Mouse (Mus musculus) limb, embryonic 13.5 days (tissue): ENCODE measurements at regions not wholly inside any gene's neighbourhood (a gene's known extent, or its start where the extent isn't known, plus 50 kb on each side); places are given as distances from the start of the nearest gene placed in this dataset.

Source experiments
- ATAC-seq: fragments of 200-750 bp; cut with Nextera tagmentation; 2 replicates; pipeline ENCODE4 v1.8.0; 2017; ENCODE audit warnings: low read depth, moderate number of reproducible peaks, moderate TSS enrichment; ENCODE audit not compliant: low FRiP score
- H3K27ac ChIP-seq: fragments of 300-500 bp; sonication (generic); 2 replicates; pipeline ENCODE4 v1.5.1; 2015; ENCODE audit warnings: inconsistent platforms, mild to moderate bottlenecking, moderate library complexity
- H3K27me3 ChIP-seq: fragments of 300-500 bp; sonication (generic); 2 replicates; pipeline ENCODE4 v1.6.1; 2015; ENCODE audit warnings: mild to moderate bottlenecking, inconsistent platforms
- H3K36me3 ChIP-seq: fragments of 300-500 bp; sonication (generic); 2 replicates; pipeline ENCODE4 v1.6.1; 2015; ENCODE audit warnings: inconsistent platforms, mild to moderate bottlenecking, moderate library complexity
- H3K4me1 ChIP-seq: fragments of 300-500 bp; sonication (generic); 2 replicates; pipeline ENCODE4 v1.6.1; 2015; ENCODE audit warnings: inconsistent platforms
- H3K4me2 ChIP-seq: fragments of 300-500 bp; sonication (generic); replicated peaks from 2 replicates; pipeline ENCODE4 v1.6.1; 2015; ENCODE audit warnings: inconsistent platforms, mild to moderate bottlenecking, moderate library complexity
- H3K4me3 ChIP-seq: fragments of 300-500 bp; sonication (generic); 2 replicates; pipeline ENCODE4 v1.5.1; 2015; ENCODE audit warnings: moderate library complexity, mild to moderate bottlenecking, inconsistent platforms
- H3K9ac ChIP-seq: fragments of 300-500 bp; sonication (generic); 2 replicates; pipeline ENCODE4 v1.6.1; 2015; ENCODE audit warnings: mild to moderate bottlenecking, inconsistent platforms
- H3K9me3 ChIP-seq: fragments of 300-500 bp; sonication (generic); 2 replicates; pipeline ENCODE4 v1.6.1; 2016; ENCODE audit warnings: inconsistent platforms
- WGBS: fragments of 180-500 bp; shearing (Covaris S2); methylation state at CpG from one replicate; pipeline ENCODE4 v1.1.7; 2015; 5-methylcytosine and 5-hydroxymethylcytosine counted together

- Histone ChIP-seq H3K27me3 (no peaks in the 10 kb centered on the region), H3K4me3 (no peak overlapping the region)
Measured at GRCm38 (mm10) chr16:79407385-79407784, 316.5 kb upstream of the Tmprss15 start.

GRCm38 (mm10) chr16:79406216-79406615, 315.3 kb upstream of the Tmprss15 start:
- 69% methylated on average over 2 of the region's 2 CpGs for WGBS
- H3K4me2 ChIP-seq: no peak overlapping the region

More at GRCm38 (mm10) chr16:79407385-79407784, 316.5 kb upstream of the Tmprss15 start:
- Histone ChIP-seq H3K4me1 (no peaks in the 10 kb centered on the region), H3K27ac (no peak overlapping the region), H3K4me2 (no peak overlapping the region), H3K36me3 (no peaks in the 10 kb centered on the region), H3K9ac (no peak overlapping the region), H3K9me3 (no peaks in the 10 kb centered on the region)
- no peak for ATAC-seq

GRCm38 (mm10) chr16:79404064-79404463, 313.2 kb upstream of the Tmprss15 start:
- no peaks in the 10 kb centered on the region for H3K36me3 ChIP-seq
- no peak for ATAC-seq

More at GRCm38 (mm10) chr16:79406216-79406615, 315.3 kb upstream of the Tmprss15 start:
- H3K27me3 ChIP-seq: no peaks in the 10 kb centered on the region
- ATAC-seq: no peak
- no peak overlapping the region for H3K4me3 ChIP-seq
- H3K4me1 ChIP-seq: no peaks in the 10 kb centered on the region
- no peak overlapping the region for H3K9ac ChIP-seq
- H3K36me3 ChIP-seq: no peaks in the 10 kb centered on the region
- no peaks in the 10 kb centered on the region for H3K9me3 ChIP-seq
- no peak overlapping the region for H3K27ac ChIP-seq

GRCm38 (mm10) chr16:79400100-79400499, 309.2 kb upstream of the Tmprss15 start:
- Histone ChIP-seq H3K4me1 (no peaks in the 10 kb centered on the region), H3K36me3 (no peaks in the 10 kb centered on the region), H3K4me3 (no peak overlapping the region), H3K27ac (no peak overlapping the region), H3K4me2 (no peak overlapping the region), H3K9me3 (no peaks in the 10 kb centered on the region), H3K27me3 (no peaks in the 10 kb centered on the region), H3K9ac (no peak overlapping the region)
- no peak for ATAC-seq
- 85% methylated on average over 3 of the region's 3 CpGs for WGBS

More at GRCm38 (mm10) chr16:79404064-79404463, 313.2 kb upstream of the Tmprss15 start:
- Histone ChIP-seq H3K4me2 (no peak overlapping the region), H3K27me3 (no peaks in the 10 kb centered on the region), H3K27ac (no peak overlapping the region), H3K9me3 (no peaks in the 10 kb centered on the region), H3K4me1 (no peaks in the 10 kb centered on the region), H3K4me3 (no peak overlapping the region), H3K9ac (no peak overlapping the region)
- 84% methylated on average over 1 of the region's 1 CpGs for WGBS

- Histone ChIP-seq H3K4me3 (no peak overlapping the region), H3K4me1 (no peaks in the 10 kb centered on the region), H3K9ac (no peak overlapping the region), H3K27ac (no peak overlapping the region), H3K4me2 (no peak overlapping the region), H3K9me3 (no peaks in the 10 kb centered on the region), H3K27me3 (no peaks in the 10 kb centered on the region), H3K36me3 (no peaks in the 10 kb centered on the region)
- 80% methylated on average over 2 of the region's 2 CpGs for WGBS
- ATAC-seq: no peak
Measured at GRCm38 (mm10) chr16:79398476-79398875, 307.6 kb upstream of the Tmprss15 start.

- Histone ChIP-seq H3K4me2 (no peak overlapping the region), H3K27me3 (no peaks in the 10 kb centered on the region), H3K9ac (no peak overlapping the region), H3K4me1 (no peaks in the 10 kb centered on the region), H3K4me3 (no peak overlapping the region), H3K27ac (no peak overlapping the region), H3K36me3 (no peaks in the 10 kb centered on the region), H3K9me3 (no peaks in the 10 kb centered on the region)
- no peak for ATAC-seq
Measured at GRCm38 (mm10) chr16:79394425-79394824, 303.5 kb upstream of the Tmprss15 start.

GRCm38 (mm10) chr16:79386421-79386820, 295.5 kb upstream of the Tmprss15 start:
- 64% methylated on average over 3 of the region's 3 CpGs for WGBS

GRCm38 (mm10) chr16:79350127-79350526, 259.2 kb upstream of the Tmprss15 start:
- no peaks in the 10 kb centered on the region for H3K27me3 ChIP-seq
- no peak overlapping the region for H3K9ac ChIP-seq
- H3K27ac ChIP-seq: no peak overlapping the region
- no peak overlapping the region for H3K4me2 ChIP-seq
- no peaks in the 10 kb centered on the region for H3K36me3 ChIP-seq
- no peaks in the 10 kb centered on the region; the same call in 1 of the 2 replicates for H3K9me3 ChIP-seq
- H3K4me1 ChIP-seq: no peaks in the 10 kb centered on the region
- H3K4me3 ChIP-seq: no peak overlapping the region
- no peak for ATAC-seq

More at GRCm38 (mm10) chr16:79386421-79386820, 295.5 kb upstream of the Tmprss15 start:
- Histone ChIP-seq H3K27me3 (no peaks in the 10 kb centered on the region), H3K27ac (no peak overlapping the region), H3K4me1 (no peaks in the 10 kb centered on the region), H3K9ac (no peak overlapping the region), H3K4me2 (no peak overlapping the region), H3K4me3 (no peak overlapping the region), H3K36me3 (no peaks in the 10 kb centered on the region), H3K9me3 (no peaks in the 10 kb centered on the region)
- ATAC-seq: no peak

- peak; percentile 71; the same call in 1 of the 2 replicates for ATAC-seq
- Histone ChIP-seq H3K27me3 (no peaks in the 10 kb centered on the region), H3K36me3 (no peaks in the 10 kb centered on the region), H3K9me3 (no peaks in the 10 kb centered on the region), H3K4me3 (no peak overlapping the region), H3K4me2 (no peak overlapping the region), H3K4me1 (peaks cover 3% of the 10 kb centered on the region; the same call in 1 of the 2 replicates), H3K27ac (no peak overlapping the region), H3K9ac (no peak overlapping the region)
- WGBS: 27% methylated on average over 3 of the region's 3 CpGs
Measured at GRCm38 (mm10) chr16:79342453-79342852, 251.6 kb upstream of the Tmprss15 start.

- Histone ChIP-seq H3K36me3 (no peaks in the 10 kb centered on the region), H3K4me2 (no peak overlapping the region), H3K9ac (no peak overlapping the region), H3K9me3 (no peaks in the 10 kb centered on the region), H3K27ac (no peak overlapping the region), H3K4me1 (no peaks in the 10 kb centered on the region), H3K4me3 (no peak overlapping the region), H3K27me3 (no peaks in the 10 kb centered on the region)
- ATAC-seq: no peak
- WGBS: 72% methylated on average over 2 of the region's 2 CpGs
Measured at GRCm38 (mm10) chr16:79336416-79336815, 245.5 kb upstream of the Tmprss15 start.

- ATAC-seq: no peak
- H3K4me3 ChIP-seq: no peak overlapping the region
Measured at GRCm38 (mm10) chr16:79336016-79336415, 245.1 kb upstream of the Tmprss15 start.

GRCm38 (mm10) chr16:79313301-79313700, 222.4 kb upstream of the Tmprss15 start:
- Histone ChIP-seq H3K9ac (no peak overlapping the region), H3K27me3 (no peaks in the 10 kb centered on the region), H3K4me3 (no peak overlapping the region), H3K4me1 (no peaks in the 10 kb centered on the region), H3K9me3 (no peaks in the 10 kb centered on the region), H3K27ac (no peak overlapping the region), H3K4me2 (no peak overlapping the region), H3K36me3 (no peaks in the 10 kb centered on the region)
- no peak for ATAC-seq
- WGBS: 67% methylated on average over 3 of the region's 3 CpGs

More at GRCm38 (mm10) chr16:79336016-79336415, 245.1 kb upstream of the Tmprss15 start:
- Histone ChIP-seq H3K27me3 (no peaks in the 10 kb centered on the region), H3K27ac (no peak overlapping the region), H3K36me3 (no peaks in the 10 kb centered on the region), H3K4me2 (no peak overlapping the region), H3K9ac (no peak overlapping the region), H3K4me1 (no peaks in the 10 kb centered on the region), H3K9me3 (no peaks in the 10 kb centered on the region)

- Histone ChIP-seq H3K9ac (no peak overlapping the region), H3K4me2 (no peak overlapping the region)
Measured at GRCm38 (mm10) chr16:79312702-79313101, 221.8 kb upstream of the Tmprss15 start.

More at GRCm38 (mm10) chr16:79312702-79313101, 221.8 kb upstream of the Tmprss15 start:
- Histone ChIP-seq H3K27ac (no peak overlapping the region), H3K27me3 (no peaks in the 10 kb centered on the region), H3K4me1 (no peaks in the 10 kb centered on the region), H3K4me3 (no peak overlapping the region), H3K9me3 (no peaks in the 10 kb centered on the region), H3K36me3 (no peaks in the 10 kb centered on the region)
- 75% methylated on average over 2 of the region's 2 CpGs for WGBS
- ATAC-seq: no peak
